8 mouse cellular contexts compared by ENCODE assay signal in genomic region chr9:107307886-107308285, GRCm38 (mm10). TPM values are rescaled to one million over a fixed set of nuclear protein-coding genes. Genes with fewer than 3 reads are reported as not detected.
DNase-seq lines count a peak whose midpoint lies in the region; ATAC-seq and TF ChIP-seq lines count a peak whose summit lies in the region.

No protein-coding gene starts in this region.

- 78% methylated on average over 12 of the region's 12 CpGs for WGBS in embryonic facial prominence, embryonic 10.5 days
- 6% methylated on average over 12 of the region's 12 CpGs for WGBS in heart, postnatal 0 days
- WGBS in olfactory bulb, adult 2 months = 27% methylated on average over 12 of the region's 12 CpGs
- WGBS in midbrain, postnatal 0 days = 70% methylated on average over 12 of the region's 12 CpGs
- 63% methylated on average over 12 of the region's 12 CpGs for WGBS in midbrain, embryonic 15.5 days

- H3K9ac ChIP-seq in heart, postnatal 0 days (replicated peaks; ENCODE audit: low read depth, low read length) = 0 out of 2 replicates have a peak overlapping the region, but pooled peaks have one; percentile 15
- no peak overlapping the region for H3K9ac ChIP-seq in midbrain, postnatal 0 days (replicated peaks; ENCODE audit: low read length, poor library complexity, severe bottlenecking)
- no peak overlapping the region for H3K9ac ChIP-seq in midbrain, embryonic 15.5 days

- H3K27ac ChIP-seq in embryonic facial prominence, embryonic 10.5 days (replicated peaks) = 0 out of 2 replicates have a peak overlapping the region, but pooled peaks have one; percentile 19
- peak overlapping the region; percentile 95 for H3K27ac ChIP-seq in heart, postnatal 0 days (ENCODE audit: low read depth)
- no peak overlapping the region; the same call in 1 of the 2 replicates for H3K27ac ChIP-seq in left cerebral cortex, adult 2 months
- H3K27ac ChIP-seq in olfactory bulb, adult 2 months (ENCODE audit: insufficient read depth, low read depth, low read length) = peak overlapping the region; percentile 89
- H3K27ac ChIP-seq in midbrain, postnatal 0 days (ENCODE audit: low read depth, low read length) = no peak overlapping the region
- no peak overlapping the region for H3K27ac ChIP-seq in midbrain, embryonic 15.5 days

- peak; percentile 86 for ATAC-seq in heart, postnatal 0 days (ENCODE audit: insufficient read depth, low read depth)
- no peak for ATAC-seq in midbrain, postnatal 0 days (ENCODE audit: low FRiP score)
- no peak for ATAC-seq in midbrain, embryonic 15.5 days (replicated peaks)

- H3K4me2 ChIP-seq in heart, postnatal 0 days (ENCODE audit: low read depth, low read length) = peak overlapping the region; percentile 38
- H3K4me2 ChIP-seq in midbrain, postnatal 0 days (ENCODE audit: low read depth, low read length, poor library complexity, severe bottlenecking) = no peak overlapping the region
- H3K4me2 ChIP-seq in midbrain, embryonic 15.5 days = no peak overlapping the region

- no peaks in the 10 kb centered on the region for H3K9me3 ChIP-seq in embryonic facial prominence, embryonic 10.5 days
- H3K9me3 ChIP-seq in heart, postnatal 0 days (replicated peaks; ENCODE audit: control insufficient read depth, low read length) = no peaks in the 10 kb centered on the region
- H3K9me3 ChIP-seq in midbrain, postnatal 0 days (ENCODE audit: low read length) = no peaks in the 10 kb centered on the region
- no peaks in the 10 kb centered on the region for H3K9me3 ChIP-seq in midbrain, embryonic 15.5 days

- intact Hi-C loops in left cerebral cortex, adult 2 months (cut with DNase I) = no loop called here

- DNase-seq in Muller cell, postnatal 12 days (ENCODE audit: inconsistent ontology term) = peak; percentile 17
- no peak for DNase-seq in embryonic facial prominence, embryonic 10.5 days (ENCODE audit: low spot score)
- peak; percentile 93 for DNase-seq in heart, postnatal 0 days (ENCODE audit: low spot score)
- DNase-seq in left cerebral cortex, adult 2 months (ENCODE audit: extremely low spot score in 1 of 2, low spot score in 2 of 2) = peak; percentile 38 to 45
- no peak for DNase-seq in T-cell, adult 2 months (ENCODE audit: low spot score)
- no peak for DNase-seq in midbrain, postnatal 0 days (ENCODE audit: low spot score)

- peaks cover 21% of the 10 kb centered on the region for H3K4me1 ChIP-seq in embryonic facial prominence, embryonic 10.5 days
- H3K4me1 ChIP-seq in heart, postnatal 0 days (ENCODE audit: control insufficient read depth, insufficient read depth) = peaks cover 62% of the 10 kb centered on the region
- peaks cover 48% of the 10 kb centered on the region for H3K4me1 ChIP-seq in olfactory bulb, adult 2 months (ENCODE audit: control insufficient read depth, insufficient read depth, low read length)
- no peaks in the 10 kb centered on the region for H3K4me1 ChIP-seq in midbrain, postnatal 0 days (ENCODE audit: insufficient read depth, low read length)
- H3K4me1 ChIP-seq in midbrain, embryonic 15.5 days = no peaks in the 10 kb centered on the region

- no peak for TF ChIP-seq POLR2A in olfactory bulb, adult 2 months (IDR thresholded peaks at IDR 0.05; ENCODE audit: insufficient read depth, low read depth, low read length)

- H3K4me3 ChIP-seq in embryonic facial prominence, embryonic 10.5 days = no peak overlapping the region
- peak overlapping the region; percentile 12; the same call in 1 of the 2 replicates for H3K4me3 ChIP-seq in heart, postnatal 0 days (ENCODE audit: low read depth, low read length)
- no peak overlapping the region for H3K4me3 ChIP-seq in left cerebral cortex, adult 2 months
- H3K4me3 ChIP-seq in olfactory bulb, adult 2 months (ENCODE audit: insufficient read depth, low read depth, low read length) = no peak overlapping the region
- H3K4me3 ChIP-seq in midbrain, postnatal 0 days (ENCODE audit: low read depth, low read length) = no peak overlapping the region
- no peak overlapping the region for H3K4me3 ChIP-seq in midbrain, embryonic 15.5 days

- TF ChIP-seq EP300 in heart, postnatal 0 days (IDR thresholded peaks at IDR 0.05; ENCODE audit: low read depth) = no peak

- H3K36me3 ChIP-seq in embryonic facial prominence, embryonic 10.5 days (replicated peaks) = no peaks in the 10 kb centered on the region
- no peaks in the 10 kb centered on the region for H3K36me3 ChIP-seq in heart, postnatal 0 days (replicated peaks; ENCODE audit: control insufficient read depth, insufficient read depth, low read length)
- H3K36me3 ChIP-seq in midbrain, postnatal 0 days (ENCODE audit: insufficient read depth, low read length) = no peaks in the 10 kb centered on the region
- H3K36me3 ChIP-seq in midbrain, embryonic 15.5 days (replicated peaks) = no peaks in the 10 kb centered on the region

- no peaks in the 10 kb centered on the region for H3K27me3 ChIP-seq in embryonic facial prominence, embryonic 10.5 days (replicated peaks; ENCODE audit: low read depth, poor library complexity, severe bottlenecking)
- H3K27me3 ChIP-seq in heart, postnatal 0 days (ENCODE audit: control insufficient read depth, insufficient read depth, low read length) = no peaks in the 10 kb centered on the region
- H3K27me3 ChIP-seq in midbrain, postnatal 0 days (ENCODE audit: insufficient read depth, low read length) = no peaks in the 10 kb centered on the region
- H3K27me3 ChIP-seq in midbrain, embryonic 15.5 days (replicated peaks) = no peaks in the 10 kb centered on the region

- TF ChIP-seq CTCF in heart, postnatal 0 days (IDR thresholded peaks at IDR 0.05; ENCODE audit: low read depth) = no peak
- TF ChIP-seq CTCF in left cerebral cortex, adult 2 months (IDR thresholded peaks at IDR 0.05) = no peak
- no peak for TF ChIP-seq CTCF in olfactory bulb, adult 2 months (IDR thresholded peaks at IDR 0.05; ENCODE audit: insufficient read depth, low read depth, low read length)
- no peak for TF ChIP-seq CTCF in midbrain, postnatal 0 days (IDR thresholded peaks at IDR 0.05)

RNA-seq across cellular contexts. Expression of gene Cish, which starts 12.1 kb away (rescaled TPM):
- 6.7 and 7.2 TPM in 2 replicates for polyA plus RNA-seq in embryonic facial prominence, embryonic 10.5 days (2016; fragmentation: Nextera tagmentation; extraction: Ambion mirVana)
- total RNA-seq in heart, postnatal 0 days (2014; rRNA removed; ENCODE audit: low replicate concordance) = 44.8 and 62.6 TPM in 2 replicates
- polyA plus RNA-seq in heart, postnatal 0 days (2015; fragmentation: Nextera tagmentation; extraction: Ambion mirVana) = 136 and 149 TPM in 2 replicates
- total RNA-seq in left cerebral cortex, adult 2 months (2021) = 10 to 100 TPM in 1 of 2 experiments, 1 to 10 TPM in 1; 9.6 to 10.7 TPM
- polyA plus RNA-seq in olfactory bulb, adult 2 months (2012; ENCODE audit: insufficient read depth, insufficient read length, low replicate concordance, missing spikeins) = not detected in 2 replicates
- total RNA-seq in midbrain, postnatal 0 days (2014; rRNA removed) = 2.4 and 6.0 TPM in 2 replicates
- polyA plus RNA-seq in midbrain, postnatal 0 days (2015; fragmentation: Nextera tagmentation; extraction: Ambion mirVana) = 6.5 and 6.7 TPM in 2 replicates
- 7.2 and 7.4 TPM in 2 replicates for polyA plus RNA-seq in midbrain, embryonic 15.5 days (2015; fragmentation: Nextera tagmentation; extraction: Ambion mirVana)

RNA-seq across cellular contexts. Expression of gene Mapkapk3, which starts 18.2 kb away (rescaled TPM):
- polyA plus RNA-seq in embryonic facial prominence, embryonic 10.5 days (2016; fragmentation: Nextera tagmentation; extraction: Ambion mirVana) = 4.9 and 5.1 TPM in 2 replicates
- 14.8 and 24.0 TPM in 2 replicates for total RNA-seq in heart, postnatal 0 days (2014; rRNA removed; ENCODE audit: low replicate concordance)
- polyA plus RNA-seq in heart, postnatal 0 days (2015; fragmentation: Nextera tagmentation; extraction: Ambion mirVana) = 13.0 and 15.1 TPM in 2 replicates
- total RNA-seq in left cerebral cortex, adult 2 months (2021) = 1 to 10 TPM; 3.4 to 3.5 TPM
- not detected in 2 replicates for polyA plus RNA-seq in olfactory bulb, adult 2 months (2012; ENCODE audit: insufficient read depth, insufficient read length, low replicate concordance, missing spikeins)
- 2.3 and 3.2 TPM in 2 replicates for total RNA-seq in midbrain, postnatal 0 days (2014; rRNA removed)
- 1.3 and 2.2 TPM in 2 replicates for polyA plus RNA-seq in midbrain, postnatal 0 days (2015; fragmentation: Nextera tagmentation; extraction: Ambion mirVana)
- 2.2 TPM in 2 replicates for polyA plus RNA-seq in midbrain, embryonic 15.5 days (2015; fragmentation: Nextera tagmentation; extraction: Ambion mirVana)

RNA-seq across cellular contexts. Expression of gene Hemk1, which starts 30.3 kb away (rescaled TPM):
- 10.7 and 11.6 TPM in 2 replicates for polyA plus RNA-seq in embryonic facial prominence, embryonic 10.5 days (2016; fragmentation: Nextera tagmentation; extraction: Ambion mirVana)
- total RNA-seq in heart, postnatal 0 days (2014; rRNA removed; ENCODE audit: low replicate concordance) = 4.8 and 28.7 TPM in 2 replicates
- 12.3 and 15.3 TPM in 2 replicates for polyA plus RNA-seq in heart, postnatal 0 days (2015; fragmentation: Nextera tagmentation; extraction: Ambion mirVana)
- total RNA-seq in left cerebral cortex, adult 2 months (2021) = 10 to 100 TPM; 18.6 to 21.5 TPM
- polyA plus RNA-seq in olfactory bulb, adult 2 months (2012; ENCODE audit: insufficient read depth, insufficient read length, low replicate concordance, missing spikeins) = not detected in 2 replicates
- total RNA-seq in midbrain, postnatal 0 days (2014; rRNA removed) = 15.8 and 21.3 TPM in 2 replicates
- 15.9 and 19.4 TPM in 2 replicates for polyA plus RNA-seq in midbrain, postnatal 0 days (2015; fragmentation: Nextera tagmentation; extraction: Ambion mirVana)
- polyA plus RNA-seq in midbrain, embryonic 15.5 days (2015; fragmentation: Nextera tagmentation; extraction: Ambion mirVana) = 20.1 and 21.1 TPM in 2 replicates

RNA-seq across cellular contexts. Expression of gene 6430571L13Rik, which starts 32.5 kb away (rescaled TPM):
- polyA plus RNA-seq in embryonic facial prominence, embryonic 10.5 days (2016; fragmentation: Nextera tagmentation; extraction: Ambion mirVana) = 0.83 and 0.95 TPM in 2 replicates
- total RNA-seq in heart, postnatal 0 days (2014; rRNA removed; ENCODE audit: low replicate concordance) = 1.1 and 11.0 TPM in 2 replicates
- 3.1 and 3.3 TPM in 2 replicates for polyA plus RNA-seq in heart, postnatal 0 days (2015; fragmentation: Nextera tagmentation; extraction: Ambion mirVana)
- 1 to 10 TPM; 4.3 to 4.4 TPM for total RNA-seq in left cerebral cortex, adult 2 months (2021)
- polyA plus RNA-seq in olfactory bulb, adult 2 months (2012; ENCODE audit: insufficient read depth, insufficient read length, low replicate concordance, missing spikeins) = not detected in 2 replicates
- total RNA-seq in midbrain, postnatal 0 days (2014; rRNA removed) = 11.0 and 13.6 TPM in 2 replicates
- polyA plus RNA-seq in midbrain, postnatal 0 days (2015; fragmentation: Nextera tagmentation; extraction: Ambion mirVana) = 10.4 and 11.1 TPM in 2 replicates
- polyA plus RNA-seq in midbrain, embryonic 15.5 days (2015; fragmentation: Nextera tagmentation; extraction: Ambion mirVana) = 9.7 TPM in 2 replicates

Comparison
In these comparisons a context has a peak if more than half of its experiments do, and no peak if none do; other contexts are left out.
1. DNase-seq: peak in Muller cell, postnatal 12 days (single experiment), heart, postnatal 0 days (single experiment) and left cerebral cortex, adult 2 months (2 of 2); none in embryonic facial prominence, embryonic 10.5 days (single experiment), T-cell, adult 2 months (single experiment) and midbrain, postnatal 0 days (single experiment).
2. H3K27ac ChIP-seq: peak in embryonic facial prominence, embryonic 10.5 days (single experiment), heart, postnatal 0 days (single experiment) and olfactory bulb, adult 2 months (single experiment); none in left cerebral cortex, adult 2 months (single experiment), midbrain, postnatal 0 days (single experiment) and midbrain, embryonic 15.5 days (single experiment).
3. RNA of gene Cish, which starts 12.1 kb away (polyA plus RNA-seq): 136 to 149 TPM in heart, postnatal 0 days; 7.2 to 7.4 TPM in midbrain, embryonic 15.5 days, 6.7 to 7.2 TPM in embryonic facial prominence, embryonic 10.5 days, 6.5 to 6.7 TPM in midbrain, postnatal 0 days and not detected in olfactory bulb, adult 2 months; every median in the first group is over 10 times any median in the second.
4. RNA of gene Hemk1, which starts 30.3 kb away (polyA plus RNA-seq): 20.1 to 21.1 TPM in midbrain, embryonic 15.5 days, 15.9 to 19.4 TPM in midbrain, postnatal 0 days, 12.3 to 15.3 TPM in heart, postnatal 0 days and 10.7 to 11.6 TPM in embryonic facial prominence, embryonic 10.5 days; not detected in olfactory bulb, adult 2 months; every median in the first group is over 10 times any median in the second.